ENCODE assay signal across 13 mouse cellular contexts in the genomic region with DNA sequence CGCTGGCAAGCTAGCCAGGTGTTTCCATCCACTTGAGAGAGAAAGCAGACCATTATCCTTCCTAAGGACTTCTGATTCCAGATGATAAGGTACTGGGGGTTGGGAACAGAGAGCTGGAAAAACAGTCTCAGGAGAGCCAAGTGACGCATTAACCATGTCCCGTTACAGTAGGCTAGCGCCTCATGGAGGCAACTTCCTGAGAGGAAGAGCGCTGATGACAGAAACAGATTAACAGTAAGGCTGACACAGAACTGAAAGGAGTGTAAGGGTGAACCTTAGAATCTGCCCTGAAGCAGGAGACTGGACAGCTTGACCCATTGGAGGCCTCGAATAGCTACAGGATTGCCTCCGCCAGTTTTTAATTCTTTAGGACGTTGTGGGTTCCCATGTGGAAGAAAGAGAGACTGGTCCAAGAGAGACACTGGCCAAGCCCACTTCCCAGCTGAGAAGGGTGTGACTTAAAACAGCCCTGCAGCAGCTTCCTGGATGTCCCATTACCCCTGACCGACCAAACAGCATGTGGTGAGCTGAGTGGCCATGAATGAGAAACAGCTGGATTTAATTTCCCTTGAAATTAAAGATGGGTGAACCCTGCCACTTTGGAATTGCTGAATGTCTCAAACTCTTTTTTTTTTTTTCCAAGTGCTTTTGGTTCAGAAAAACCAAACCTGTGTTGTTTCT.
DNase-seq lines count a peak whose midpoint lies in the region; ATAC-seq and TF ChIP-seq lines count a peak whose summit lies in the region.
"Had no signal": no experiment of that assay in that cellular context is flagged by ENCODE, and none has a peak within 500 bp of the region (broad histone marks: within the 10 kb centered on the region; RNA-seq: fewer than 3 reads in every experiment).

No protein-coding gene starts in this region.

- ATAC-seq in kidney, embryonic 16.5 days (ENCODE audit: low FRiP score, low TSS enrichment), result no peak
- ATAC-seq in heart, postnatal 0 days (ENCODE audit: insufficient read depth, low read depth), result peak; percentile 81
- no peak for ATAC-seq in activated CD4-positive, CD25-positive, alpha-beta regulatory T cell, adult 4 months
- ATAC-seq: forebrain, postnatal 0 days had no signal

- DNase-seq in kidney, adult 9 months, result peak; percentile 41
- DNase-seq in embryo, embryonic 11 days, result peak; percentile 65
- peak; percentile 52 for DNase-seq in heart, postnatal 0 days (ENCODE audit: low spot score)
- DNase-seq in lung, postnatal 25 days (ENCODE audit: low spot score), result peak; percentile 23
- no peak for DNase-seq in left cerebral cortex, postnatal 36 days (ENCODE audit: low spot score in 2 of 2)
- DNase-seq in liver, result no peak
- DNase-seq: cerebellum, adult 18-20 months; forebrain, postnatal 0 days; thymus, postnatal 4 days had no signal

- H3K4me3 ChIP-seq in kidney, embryonic 16.5 days (ENCODE audit: low read length), result no peak overlapping the region
- no peak overlapping the region for H3K4me3 ChIP-seq in heart, postnatal 0 days (ENCODE audit: low read depth, low read length)
- H3K4me3 ChIP-seq: midbrain, embryonic 10.5 days; neural tube, embryonic 13.5 days had no signal

- TF ChIP-seq CTCF in heart, postnatal 0 days (IDR thresholded peaks at IDR 0.05; ENCODE audit: low read depth), result no peak

- WGBS in kidney, embryonic 16.5 days, result 43% methylated on average over 9 of the region's 9 CpGs
- 42% methylated on average over 9 of the region's 9 CpGs for WGBS in heart, postnatal 0 days

- H3K36me3 ChIP-seq in kidney, embryonic 16.5 days (ENCODE audit: insufficient read depth, low read length), result no peaks in the 10 kb centered on the region
- no peaks in the 10 kb centered on the region for H3K36me3 ChIP-seq in heart, postnatal 0 days (replicated peaks; ENCODE audit: control insufficient read depth, insufficient read depth, low read length)
- H3K36me3 ChIP-seq: midbrain, embryonic 10.5 days; neural tube, embryonic 13.5 days had no signal

- no peaks in the 10 kb centered on the region for H3K4me1 ChIP-seq in kidney, embryonic 16.5 days (ENCODE audit: insufficient read depth, low read length)
- H3K4me1 ChIP-seq in heart, postnatal 0 days (ENCODE audit: control insufficient read depth, insufficient read depth), result no peaks in the 10 kb centered on the region
- H3K4me1 ChIP-seq: midbrain, embryonic 10.5 days; neural tube, embryonic 13.5 days had no signal

- no peak overlapping the region for H3K9ac ChIP-seq in kidney, embryonic 16.5 days (replicated peaks; ENCODE audit: low read length)
- no peak overlapping the region for H3K9ac ChIP-seq in heart, postnatal 0 days (replicated peaks; ENCODE audit: low read depth, low read length)
- H3K9ac ChIP-seq: forebrain, postnatal 0 days; neural tube, embryonic 13.5 days had no signal

- no peaks in the 10 kb centered on the region for H3K27me3 ChIP-seq in kidney, embryonic 16.5 days (ENCODE audit: insufficient read depth, low read length)
- H3K27me3 ChIP-seq in heart, postnatal 0 days (ENCODE audit: control insufficient read depth, insufficient read depth, low read length), result no peaks in the 10 kb centered on the region
- H3K27me3 ChIP-seq: neural tube, embryonic 13.5 days had no signal

- intact Hi-C loops in left cerebral cortex, postnatal 36 days (cut with DNase I), result no loop called here

- H3K4me2 ChIP-seq in kidney, embryonic 16.5 days (replicated peaks; ENCODE audit: low read depth, low read length), result no peak overlapping the region
- no peak overlapping the region for H3K4me2 ChIP-seq in heart, postnatal 0 days (ENCODE audit: low read depth, low read length)
- H3K4me2 ChIP-seq: neural tube, embryonic 13.5 days had no signal

- no peaks in the 10 kb centered on the region for H3K9me3 ChIP-seq in kidney, embryonic 16.5 days (ENCODE audit: low read length)
- H3K9me3 ChIP-seq in heart, postnatal 0 days (replicated peaks; ENCODE audit: control insufficient read depth, low read length), result no peaks in the 10 kb centered on the region
- H3K9me3 ChIP-seq: midbrain, embryonic 10.5 days; neural tube, embryonic 13.5 days had no signal

- no peak overlapping the region for H3K27ac ChIP-seq in kidney, embryonic 16.5 days (ENCODE audit: low read length)
- peak overlapping the region; percentile 82 for H3K27ac ChIP-seq in heart, postnatal 0 days (ENCODE audit: low read depth)
- H3K27ac ChIP-seq: midbrain, embryonic 10.5 days; neural tube, embryonic 13.5 days had no signal

- peak; percentile 87 for TF ChIP-seq EP300 in heart, postnatal 0 days (IDR thresholded peaks at IDR 0.05; ENCODE audit: low read depth)

Comparison
In these comparisons a context has a peak if more than half of its experiments do, and no peak if none do; other contexts are left out.
1. DNase-seq: peak in kidney, adult 9 months (single experiment), embryo, embryonic 11 days (single experiment), heart, postnatal 0 days (single experiment) and lung, postnatal 25 days (single experiment); none in left cerebral cortex, postnatal 36 days (0 of 2) and liver (single experiment).